Mouse (Mus musculus) kidney, postnatal 10 days (tissue): ENCODE results near the gene Atf3.

Experiments
- DNase-seq: peaks from one replicate; pipeline ENCODE4 v3.0.0; 2021; ENCODE audit warnings: mixed read lengths

Gene Atf3

DNA sequence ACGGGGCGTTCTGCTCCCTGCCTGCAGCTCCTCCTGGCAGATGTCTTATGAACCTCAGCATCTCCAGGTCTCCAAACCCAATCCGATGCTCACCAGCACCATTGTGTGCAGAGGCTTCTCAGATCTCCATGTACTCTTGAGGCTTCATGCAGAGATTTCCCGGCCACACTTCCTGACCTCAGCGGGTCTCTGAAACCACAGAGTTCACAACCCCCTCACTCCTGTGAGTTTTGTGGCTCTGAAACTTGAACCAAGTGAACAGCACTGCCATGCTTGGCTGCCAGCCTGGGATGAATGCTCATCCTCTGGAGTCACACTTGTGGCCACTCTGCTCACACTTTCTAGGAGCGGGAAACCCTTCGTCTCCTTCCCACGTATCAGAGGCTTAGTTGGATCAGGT lies 76.9 kb downstream of the Atf3 start:
- no peak for DNase-seq

DNA sequence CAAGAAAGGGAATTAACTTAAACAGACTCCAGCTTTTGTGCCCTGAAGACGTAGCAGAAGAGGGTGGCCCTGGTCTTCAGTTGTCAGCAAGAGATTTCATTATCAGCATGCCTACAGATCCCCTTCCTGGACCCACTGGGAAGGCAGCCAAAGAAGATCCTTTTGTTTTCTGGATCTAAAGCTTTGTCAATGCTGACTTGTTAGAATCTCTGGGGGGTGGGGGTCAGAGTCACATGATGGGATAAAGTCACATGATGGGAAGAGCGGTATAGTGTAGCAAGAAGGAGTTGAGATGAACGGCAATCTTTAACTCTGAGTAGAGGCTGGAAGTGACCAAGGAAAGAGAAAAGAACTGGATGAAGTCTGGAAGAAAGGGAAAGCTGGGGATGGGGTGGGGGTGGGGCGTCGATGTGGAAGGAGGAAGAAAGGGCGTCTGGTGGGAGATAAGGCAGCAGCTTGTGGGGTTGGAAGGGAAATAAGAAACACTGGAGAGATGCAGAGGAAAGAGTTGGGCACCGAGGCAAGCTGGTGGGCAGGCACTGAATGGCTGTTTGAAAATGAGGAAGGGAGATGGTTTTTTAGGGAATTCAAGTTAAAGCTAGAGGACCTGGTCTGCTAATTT lies 78.9 kb downstream of the Atf3 start:
- no peak for DNase-seq

DNA sequence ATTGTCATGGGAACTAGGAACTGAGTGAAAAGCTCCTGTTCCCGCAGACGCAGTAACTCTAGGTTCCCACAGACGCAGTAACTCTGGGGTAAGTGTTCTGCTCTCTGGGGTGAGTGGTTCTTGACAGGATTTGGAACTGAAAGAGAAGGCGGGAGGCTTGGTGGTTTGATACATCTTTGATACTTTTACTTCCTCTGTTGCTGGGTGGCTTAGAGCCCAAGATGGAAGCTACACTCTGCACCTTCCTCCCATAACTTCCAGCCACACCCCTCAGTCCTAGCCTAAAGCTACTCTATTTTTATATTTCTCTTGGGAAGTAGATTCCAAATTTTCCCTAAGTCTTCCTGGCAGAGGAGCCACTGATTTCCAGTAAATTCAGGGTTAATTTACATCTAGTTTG lies 79.4 kb downstream of the Atf3 start:
- DNase-seq, result no peak

DNA sequence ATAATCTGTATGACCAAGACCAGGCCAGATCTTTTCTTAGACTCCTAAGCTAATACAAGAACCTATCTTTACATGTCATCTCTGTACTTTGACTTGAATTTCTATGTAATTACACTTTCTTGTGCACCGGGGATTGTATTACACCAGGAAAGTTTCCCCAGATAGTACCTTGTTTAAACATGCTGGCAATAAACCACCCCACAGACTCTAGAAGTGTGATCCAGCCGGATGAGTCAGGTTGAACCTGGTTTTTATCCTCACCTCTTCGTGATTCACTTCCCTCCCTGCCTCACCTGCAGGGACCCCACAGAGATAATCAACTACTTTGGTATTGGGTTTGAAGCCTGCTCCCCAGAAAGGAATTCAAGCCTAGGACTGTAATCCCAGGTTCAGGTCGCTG lies 82.4 kb downstream of the Atf3 start:
- DNase-seq, result no peak

DNA sequence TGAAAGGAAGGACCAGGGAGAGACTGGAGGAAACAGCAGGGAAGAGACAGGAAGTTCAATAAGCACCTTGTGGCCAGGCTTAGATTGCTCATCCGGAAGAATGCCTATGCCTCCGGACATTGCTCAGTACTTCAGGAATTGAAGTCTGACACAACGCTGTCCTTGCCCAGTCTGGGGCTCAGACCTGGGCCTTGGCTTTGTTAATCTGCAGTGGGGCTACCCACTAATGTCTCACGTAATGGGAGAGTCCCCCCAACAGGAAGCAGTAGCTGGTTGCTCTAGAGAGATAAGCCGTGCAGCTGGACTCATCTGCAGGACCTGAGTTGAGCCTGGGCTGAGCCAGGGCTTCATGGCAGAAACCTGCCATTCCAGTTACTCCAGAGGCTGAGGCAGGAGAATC lies 84.9 kb downstream of the Atf3 start:
- DNase-seq, result no peak

DNA sequence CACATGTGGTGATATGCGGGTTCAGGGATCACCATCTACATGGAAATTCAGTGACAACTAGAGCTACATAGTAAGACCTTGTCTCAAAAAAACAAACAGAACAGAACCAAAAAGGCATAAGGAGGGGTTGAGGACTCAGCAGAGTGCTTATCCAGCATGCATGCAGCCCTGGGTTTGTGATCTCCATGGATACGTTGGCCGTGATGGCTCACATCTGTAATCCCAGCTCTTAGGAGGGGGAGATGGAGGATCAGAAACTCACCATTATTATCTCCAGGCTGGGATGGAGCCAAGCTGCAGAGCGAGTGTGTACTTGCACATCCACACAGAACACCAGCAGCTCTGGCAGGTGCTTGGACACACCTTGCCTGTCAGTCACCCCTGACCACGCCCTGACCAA lies 85.6 kb downstream of the Atf3 start:
- DNase-seq, result peak; percentile 31

DNA sequence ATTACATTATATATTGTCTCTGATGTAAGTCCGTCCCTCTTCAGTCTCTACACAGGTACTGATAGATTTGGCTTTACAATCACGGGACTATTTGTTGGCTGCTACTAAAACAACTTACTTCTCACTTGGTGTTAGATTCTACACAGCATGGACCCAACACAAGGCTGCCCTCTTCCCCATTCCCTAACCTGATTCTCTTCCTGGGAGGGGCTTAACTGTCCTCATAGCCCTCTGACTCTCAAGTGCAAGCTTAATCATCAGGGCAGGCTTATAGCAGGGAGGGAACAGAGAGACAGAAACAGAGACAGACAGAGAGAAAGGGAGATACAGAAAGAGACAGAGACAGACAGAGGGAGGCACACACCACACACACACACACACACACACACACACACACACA lies 86.1 kb downstream of the Atf3 start:
- DNase-seq, result no peak

DNA sequence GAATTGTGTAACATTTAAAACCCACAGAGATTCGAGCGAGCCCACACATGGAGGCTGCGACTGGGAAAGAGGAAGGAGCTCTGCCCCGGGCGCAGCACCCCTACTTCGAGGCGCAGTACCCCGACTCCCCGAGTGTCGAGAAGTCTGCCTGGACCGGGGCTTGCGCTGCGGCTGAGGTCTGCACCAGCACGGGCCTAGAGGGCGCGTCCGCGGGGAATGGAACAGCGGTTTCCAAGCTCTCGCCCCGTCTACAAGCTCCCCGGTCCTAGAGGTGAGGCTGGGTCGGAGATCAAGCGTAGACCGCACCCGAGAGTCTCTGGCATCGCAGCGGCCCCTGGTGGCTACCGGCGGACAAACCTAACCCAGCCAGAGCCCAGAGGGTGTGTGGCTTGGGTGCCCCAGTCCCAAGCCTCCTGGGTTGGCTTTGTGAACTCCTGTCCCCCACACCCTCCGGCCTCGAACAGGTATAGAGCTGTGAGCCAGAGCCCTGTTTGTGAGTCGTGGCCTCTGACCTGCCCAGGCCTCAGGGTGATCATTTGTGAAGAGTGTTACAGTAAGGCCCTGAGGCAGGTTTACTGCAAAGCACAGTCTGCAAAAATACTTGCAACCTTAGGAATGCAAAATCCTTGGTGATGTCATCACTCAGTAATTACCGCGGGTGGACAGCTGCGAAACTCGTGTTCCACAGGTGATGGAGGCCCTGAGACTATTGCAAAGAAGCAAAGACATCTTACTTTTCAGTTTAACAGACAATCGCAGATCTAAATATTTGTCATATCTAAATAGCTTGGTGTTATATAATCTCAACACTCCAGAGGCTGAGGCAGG lies 91.8 kb downstream of the Atf3 start:
- DNase-seq, result peak; percentile 81

DNA sequence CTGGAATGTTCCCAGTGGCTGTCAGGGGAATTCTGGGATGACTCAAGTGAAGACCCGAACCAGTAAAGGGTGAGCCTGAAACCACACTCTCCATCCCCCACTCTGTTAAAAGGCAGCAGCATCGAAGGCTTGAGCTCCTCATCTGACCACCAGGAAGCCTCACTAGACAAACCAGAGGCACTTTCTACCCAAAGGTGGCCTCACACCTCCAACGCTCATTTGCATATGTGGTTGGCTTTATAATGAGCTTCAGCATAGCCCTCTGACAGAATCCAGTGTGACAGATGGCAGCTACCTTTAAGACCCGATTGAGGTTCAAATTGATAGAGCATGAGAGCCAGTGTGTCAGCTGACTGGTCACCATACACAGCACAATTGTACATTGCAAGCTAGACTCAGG lies 93.6 kb downstream of the Atf3 start:
- no peak for DNase-seq

DNA sequence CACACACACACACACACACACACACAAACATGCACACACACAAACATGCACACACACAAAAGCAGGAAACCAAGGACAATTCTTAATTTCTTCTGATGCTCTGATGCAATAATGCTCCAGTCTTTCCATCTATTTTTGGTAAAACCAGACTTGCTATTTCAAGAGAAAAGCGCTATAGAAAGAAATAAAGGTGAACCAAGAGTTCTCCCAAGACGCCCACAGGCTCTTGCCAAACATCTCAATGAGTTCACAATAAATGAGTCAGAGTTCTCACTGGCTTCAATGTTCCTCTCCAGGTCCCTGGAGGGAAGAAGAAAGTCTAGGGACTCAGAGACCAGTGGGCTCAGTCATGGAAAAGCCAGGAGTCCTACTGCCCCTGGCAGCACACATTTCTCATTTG lies 94.1 kb downstream of the Atf3 start:
- DNase-seq, result no peak

DNA sequence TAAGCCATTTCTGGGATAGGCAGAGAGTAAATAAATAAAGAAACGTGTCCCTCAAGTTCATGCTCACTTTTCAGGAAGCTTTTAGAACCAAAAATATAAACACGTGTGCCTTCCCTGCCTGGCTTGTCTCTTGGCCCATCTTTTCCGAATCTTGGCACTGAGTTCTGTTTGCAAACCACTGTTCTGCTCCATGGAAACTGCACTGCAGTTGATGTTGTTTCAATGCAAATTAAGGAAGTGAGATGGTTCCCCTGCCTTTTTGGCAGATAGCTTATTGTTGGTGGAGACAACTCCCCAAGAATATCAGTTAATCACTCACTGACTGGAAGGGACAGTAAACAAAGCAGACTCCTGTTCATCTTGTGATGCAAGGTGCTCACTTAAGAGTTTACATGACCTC lies 95.1 kb downstream of the Atf3 start:
- DNase-seq, result no peak
